Mouse (Mus musculus) embryo, embryonic 11 days (tissue): ENCODE measurements around the gene Acbd5.

ENCODE experiments used
- DNase-seq: peaks from one replicate; pipeline ENCODE4 v3.0.0-alpha.2; 2015

Acbd5 gene

GRCm38 (mm10) chr2:23068894-23069744 is 1.2 kb downstream of the Acbd5 start:
- peak; percentile 95 for DNase-seq

GRCm38 (mm10) chr2:23070491-23070890 is 2.5 kb downstream of the Acbd5 start:
- DNase-seq: no peak

- no peak for DNase-seq
These were observed 3.4 kb downstream of the Acbd5 start for GRCm38 (mm10) chr2:23071406-23071805.

GRCm38 (mm10) chr2:23075846-23076245 is 7.9 kb downstream of the Acbd5 start:
- DNase-seq: no peak

GRCm38 (mm10) chr2:23076783-23077182 is 8.8 kb downstream of the Acbd5 start:
- no peak for DNase-seq

- DNase-seq: no peak
These were observed 9.7 kb downstream of the Acbd5 start for GRCm38 (mm10) chr2:23077693-23078092.

- no peak for DNase-seq
These were observed 10.6 kb downstream of the Acbd5 start for GRCm38 (mm10) chr2:23078588-23078987.

GRCm38 (mm10) chr2:23084540-23084939 is 16.6 kb downstream of the Acbd5 start:
- DNase-seq: no peak

GRCm38 (mm10) chr2:23092216-23092615 is 24.2 kb downstream of the Acbd5 start:
- DNase-seq: peak; percentile 30

- DNase-seq: no peak
These were observed 29.1 kb downstream of the Acbd5 start for GRCm38 (mm10) chr2:23097028-23097427.

- no peak for DNase-seq
These were observed 34.3 kb downstream of the Acbd5 start for GRCm38 (mm10) chr2:23102266-23102665.

GRCm38 (mm10) chr2:23119573-23119972 is 51.6 kb downstream of the Acbd5 start:
- DNase-seq: no peak

GRCm38 (mm10) chr2:23155199-23155621 is 87.2 kb downstream of the Acbd5 start:
- peak; percentile 20 for DNase-seq

- peak; percentile 99 for DNase-seq
These were observed 88.0 kb downstream of the Acbd5 start, which contains the start of the genes Mastl and Yme1l1 for GRCm38 (mm10) chr2:23155777-23156607. Mastl (minus strand) TSS chr2:23156024. Yme1l1 (plus strand) TSS chr2:23156369.

GRCm38 (mm10) chr2:23156608-23157081 is 88.7 kb downstream of the Acbd5 start:
- no peak for DNase-seq
